Mouse (Mus musculus): ENCODE measurements around the gene Tcte2.
"Not testable (repeated sequence)": the region's sequence is repeated elsewhere in the genome, so short reads cannot be mapped to it uniquely, and the experiment has no call there.

Gene Tcte2

GRCm38 (mm10) chr17:13681686-13682085 lies 79.9 kb downstream of the Tcte2 start:
- DNase-seq: no peak

GRCm38 (mm10) chr17:13681126-13681525 lies 80.5 kb downstream of the Tcte2 start:
- peak; percentile 57 for DNase-seq

- no peak for DNase-seq
Measured at GRCm38 (mm10) chr17:13680318-13680717, 81.3 kb downstream of the Tcte2 start.

- no peak for DNase-seq
Measured at GRCm38 (mm10) chr17:13679725-13680124, 81.9 kb downstream of the Tcte2 start.

GRCm38 (mm10) chr17:13677225-13678148 lies 84.1 kb downstream of the Tcte2 start:
- DNase-seq: no peak

GRCm38 (mm10) chr17:13676099-13676498 lies 85.5 kb downstream of the Tcte2 start:
- not testable (repeated sequence) for DNase-seq

GRCm38 (mm10) chr17:13675630-13676029 lies 86.0 kb downstream of the Tcte2 start:
- DNase-seq: no peak

- DNase-seq: no peak
Measured at GRCm38 (mm10) chr17:13674695-13675306, 86.8 kb downstream of the Tcte2 start.

GRCm38 (mm10) chr17:13671732-13672131 lies 89.9 kb downstream of the Tcte2 start:
- DNase-seq: no peak

- no peak for DNase-seq
Measured at GRCm38 (mm10) chr17:13670227-13670626, 91.4 kb downstream of the Tcte2 start.

- no peak for DNase-seq
Measured at GRCm38 (mm10) chr17:13669206-13669605, 92.4 kb downstream of the Tcte2 start.

- no peak for DNase-seq
Measured at GRCm38 (mm10) chr17:13668052-13669015, 93.3 kb downstream of the Tcte2 start.

GRCm38 (mm10) chr17:13667006-13667405 lies 94.6 kb downstream of the Tcte2 start:
- DNase-seq: no peak

GRCm38 (mm10) chr17:13665731-13666130 lies 95.9 kb downstream of the Tcte2 start:
- no peak for DNase-seq

- DNase-seq: no peak
Measured at GRCm38 (mm10) chr17:13663386-13664166, 98.0 kb downstream of the Tcte2 start.
